Mouse (Mus musculus) ES-E14 (cell line): ENCODE measurements around the gene Itih5. TPM values are rescaled to one million over a fixed set of nuclear protein-coding genes. Genes with fewer than 3 reads are reported as not detected.
A peak's percentile ranks its signal among the peaks of the same experiment; 100 is the strongest.

Experiments
- DNase-seq: peaks from one replicate; pipeline ENCODE4 v3.0.0-alpha.2; 2013; ENCODE audit warnings: low read depth, low spot score
- H3K27ac ChIP-seq: 2 replicates; pipeline ENCODE4 v1.5.1; 2012; ENCODE audit warnings: low read depth, mild to moderate bottlenecking, low read length, moderate library complexity, mixed read lengths; ENCODE audit not compliant: poor library complexity, insufficient read depth, severe bottlenecking
- H3K36me3 ChIP-seq: 2 replicates; pipeline ENCODE4 v1.6.1; 2012; ENCODE audit warnings: mild to moderate bottlenecking, low read length, moderate library complexity, mixed read lengths; ENCODE audit not compliant: control insufficient read depth, poor library complexity, insufficient read depth, severe bottlenecking
- H3K4me1 ChIP-seq, 2 experiments: fragments of 150-350 bp in 1 of 2; sonication (generic) in 1 of 2; 2 replicates each; pipeline ENCODE4 v1.6.1; 2012; ENCODE audit warnings: low read length in 2 of 2, mild to moderate bottlenecking in 1 of 2, mixed read lengths in 1 of 2; ENCODE audit not compliant: control insufficient read depth in 2 of 2, insufficient read depth in 2 of 2, poor library complexity in 1 of 2
- H3K4me3 ChIP-seq, 2 experiments: fragments of 150-350 bp in 1 of 2; sonication (generic) in 1 of 2; 2 replicates each; pipeline ENCODE4 v1.5.1; 2012; ENCODE audit warnings: low read length in 2 of 2, low read depth in 1 of 2, mild to moderate bottlenecking in 1 of 2, mixed read lengths in 1 of 2; ENCODE audit not compliant: insufficient read depth in 1 of 2, poor library complexity in 1 of 2, severe bottlenecking in 1 of 2
- H3K9ac ChIP-seq: 2 replicates; pipeline ENCODE4 v1.6.1; 2012; ENCODE audit warnings: low read depth, mild to moderate bottlenecking, low read length, mixed read lengths; ENCODE audit not compliant: poor library complexity, insufficient read depth, severe bottlenecking
- H3K9me3 ChIP-seq: fragments of 150-350 bp; sonication (generic); 2 replicates; pipeline ENCODE4 v1.6.1; 2012; ENCODE audit warnings: low read depth, mild to moderate bottlenecking, low read length; ENCODE audit not compliant: control insufficient read depth, insufficient read depth
- CHD2 ChIP-seq: IDR thresholded peaks from 2 replicates; pipeline ENCODE4 v1.6.1; 2014; ENCODE audit warnings: mild to moderate bottlenecking, low read depth, low read length, inconsistent platforms
- HCFC1 ChIP-seq: IDR thresholded peaks from 2 replicates; pipeline ENCODE4 v1.6.1; 2012; ENCODE audit warnings: low read length, inconsistent platforms, borderline replicate concordance; ENCODE audit not compliant: insufficient read depth
- MAFK ChIP-seq: IDR thresholded peaks from 2 replicates; pipeline ENCODE4 v1.6.1; 2014; ENCODE audit warnings: mild to moderate bottlenecking, low read depth, low read length, inconsistent platforms; ENCODE audit not compliant: insufficient read depth
- ZC3H11A ChIP-seq: IDR thresholded peaks from 2 replicates; pipeline ENCODE4 v1.6.1; 2012; ENCODE audit warnings: low read depth, mild to moderate bottlenecking, inconsistent platforms, low read length, borderline replicate concordance
- ZNF384 ChIP-seq: IDR thresholded peaks from 2 replicates; pipeline ENCODE4 v1.6.1; 2012; ENCODE audit warnings: low read depth, low read length, inconsistent platforms
- in situ Hi-C, 2 experiments: fragments of 600-800 bp; cut with MboI; formaldehyde crosslinking; loops; one replicate each; pipeline ENCODE4 v1.15.1; 2025; ENCODE audit warnings: low sequenced_read_pairs in 2 of 2, inconsistent platforms in 1 of 2; ENCODE audit not compliant: unreplicated experiment in 2 of 2
- total RNA-seq: library from RNA; depleted of rRNA; stranded (reverse); fragments of 300-350 nt; gene quantifications from 2 replicates; pipeline ENCODE4 v1.2.3, GENCODE M21; 2012

Itih5 gene
- total RNA-seq, 1 experiment, result 0.76 TPM

- no peak for TF ChIP-seq MAFK
- no peak for TF ChIP-seq HCFC1
- TF ChIP-seq CHD2, result no peak
- no peak for TF ChIP-seq ZNF384
- TF ChIP-seq ZC3H11A, result no peak
- in situ Hi-C loops, result no loop called here
- Histone ChIP-seq H3K27ac (no peak overlapping the region), H3K4me3 (no peak overlapping the region), H3K36me3 (no peaks in the 10 kb centered on the region), H3K9ac (no peak overlapping the region), H3K9me3 (no peaks in the 10 kb centered on the region), H3K4me1 (peaks cover 6 to 11% of the 10 kb centered on the region in 2 experiments; a peak in 3 of 4 replicates)
- no peak for DNase-seq
Observed at GRCm38 (mm10) chr2:10258312-10258711, 104.9 kb downstream of the Itih5 start.

- no peak for DNase-seq
- no peak overlapping the region for H3K4me3 ChIP-seq
- TF ChIP-seq HCFC1 (no peak), CHD2 (no peak), MAFK (no peak), ZNF384 (no peak), ZC3H11A (no peak)
- in situ Hi-C loops, result no loop called here
- no peaks in the 10 kb centered on the region for H3K36me3 ChIP-seq
- peaks cover 11 to 18% of the 10 kb centered on the region in 2 experiments; a peak in 3 of 4 replicates for H3K4me1 ChIP-seq
- no peaks in the 10 kb centered on the region for H3K9me3 ChIP-seq
- H3K27ac ChIP-seq, result no peak overlapping the region
- H3K9ac ChIP-seq, result no peak overlapping the region
Observed at GRCm38 (mm10) chr2:10260109-10260508, 106.7 kb downstream of the Itih5 start.

DNA sequence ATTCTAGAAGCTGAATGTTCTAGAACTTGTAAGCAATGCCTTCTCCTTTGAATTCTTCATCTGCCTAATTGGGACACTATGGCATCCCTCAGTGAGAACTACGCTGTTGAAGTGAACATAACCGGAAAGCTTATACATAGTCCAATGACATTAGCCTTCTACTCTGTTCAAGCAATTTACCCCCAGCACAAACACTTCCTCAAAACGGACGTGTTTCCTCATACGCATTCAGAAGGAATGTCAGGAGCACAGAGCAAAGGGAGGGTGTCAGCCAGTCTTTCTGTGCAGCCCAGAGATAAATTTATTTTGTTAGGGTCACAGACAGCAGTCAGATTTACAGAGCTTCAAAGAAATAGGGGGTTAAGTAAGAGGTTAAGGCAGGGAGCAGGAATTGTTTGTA lies 108.0 kb downstream of the Itih5 start:
- TF ChIP-seq ZC3H11A (no peak), HCFC1 (no peak), MAFK (no peak), ZNF384 (no peak), CHD2 (no peak)
- no peak overlapping the region for H3K9ac ChIP-seq
- in situ Hi-C loops, result no loop called here

GRCm38 (mm10) chr2:10262722-10263121 lies 109.4 kb downstream of the Itih5 start:
- no peaks in the 10 kb centered on the region for H3K9me3 ChIP-seq
- H3K36me3 ChIP-seq, result no peaks in the 10 kb centered on the region
- in situ Hi-C loops, result no loop called here
- no peak overlapping the region for H3K9ac ChIP-seq
- H3K4me3 ChIP-seq, result no peak overlapping the region
- no peak overlapping the region; the same call in 1 of the 2 replicates for H3K27ac ChIP-seq
- peaks cover 11 to 18% of the 10 kb centered on the region in 2 experiments; a peak in 3 of 4 replicates for H3K4me1 ChIP-seq
- TF ChIP-seq MAFK, result no peak
- no peak for TF ChIP-seq ZNF384
- TF ChIP-seq ZC3H11A, result no peak
- peak; percentile 61 for DNase-seq

More for the DNA sequence above, 108.0 kb downstream of the Itih5 start:
- H3K27ac ChIP-seq, result no peak overlapping the region
- no peak for DNase-seq
- H3K4me1 ChIP-seq, result peaks cover 11 to 18% of the 10 kb centered on the region in 2 experiments; a peak in 3 of 4 replicates
- H3K4me3 ChIP-seq, result no peak overlapping the region
- H3K9me3 ChIP-seq, result no peaks in the 10 kb centered on the region
- no peaks in the 10 kb centered on the region for H3K36me3 ChIP-seq

DNA sequence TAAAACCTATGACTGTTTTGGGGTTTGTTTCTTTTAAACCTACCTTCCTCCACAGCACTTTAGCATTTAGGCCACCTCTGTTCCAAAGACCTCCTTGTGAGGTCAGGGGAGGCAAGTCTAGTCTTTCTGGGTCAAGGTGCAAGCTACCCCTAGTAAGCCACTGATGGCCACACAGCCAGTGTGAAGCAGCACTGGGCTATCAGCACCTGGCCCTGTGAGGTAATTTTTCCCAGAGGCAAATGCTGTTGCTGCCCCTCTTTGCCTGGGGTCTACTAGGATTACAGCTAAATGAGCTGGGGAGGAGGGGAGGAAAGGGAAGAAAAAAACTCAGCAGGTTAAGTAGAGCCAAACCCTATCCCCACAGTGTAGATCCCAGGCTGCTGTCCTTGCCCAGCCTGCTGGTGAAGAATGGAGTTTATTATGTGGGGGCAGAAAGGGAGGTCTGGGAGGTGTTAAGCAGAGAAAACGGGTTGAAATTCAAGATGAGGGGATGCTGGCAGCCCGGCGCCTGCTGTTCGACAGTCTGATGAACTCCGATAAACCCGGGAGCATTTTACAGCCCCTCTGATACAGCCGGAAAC lies 110.6 kb downstream of the Itih5 start:
- in situ Hi-C loops, result no loop called here
- Histone ChIP-seq H3K27ac (no peak overlapping the region), H3K4me1 (peaks cover 11 to 18% of the 10 kb centered on the region in 2 experiments; a peak in 3 of 4 replicates), H3K9ac (no peak overlapping the region), H3K36me3 (no peaks in the 10 kb centered on the region), H3K4me3 (no peak overlapping the region), H3K9me3 (no peaks in the 10 kb centered on the region)
- TF ChIP-seq HCFC1 (no peak), ZNF384 (no peak), ZC3H11A (no peak), CHD2 (no peak), MAFK (no peak)
- DNase-seq, result no peak
